Mouse (Mus musculus) urinary bladder, postnatal 0 days (tissue): ENCODE measurements around the gene Sde2. TPM values are rescaled to one million over a fixed set of nuclear protein-coding genes. Genes with fewer than 3 reads are reported as not detected.

ENCODE experiments used
- polyA plus RNA-seq: library from polyadenylated mRNA; unstranded; fragments of >200 nt; fragmentation: Nextera tagmentation; extraction: Ambion mirVana; gene quantifications from 2 replicates; pipeline ENCODE4 v1.2.1, GENCODE M21; 2015

Gene Sde2
- polyA plus RNA-seq: 18.6 and 19.4 TPM in 2 replicates

DNA sequence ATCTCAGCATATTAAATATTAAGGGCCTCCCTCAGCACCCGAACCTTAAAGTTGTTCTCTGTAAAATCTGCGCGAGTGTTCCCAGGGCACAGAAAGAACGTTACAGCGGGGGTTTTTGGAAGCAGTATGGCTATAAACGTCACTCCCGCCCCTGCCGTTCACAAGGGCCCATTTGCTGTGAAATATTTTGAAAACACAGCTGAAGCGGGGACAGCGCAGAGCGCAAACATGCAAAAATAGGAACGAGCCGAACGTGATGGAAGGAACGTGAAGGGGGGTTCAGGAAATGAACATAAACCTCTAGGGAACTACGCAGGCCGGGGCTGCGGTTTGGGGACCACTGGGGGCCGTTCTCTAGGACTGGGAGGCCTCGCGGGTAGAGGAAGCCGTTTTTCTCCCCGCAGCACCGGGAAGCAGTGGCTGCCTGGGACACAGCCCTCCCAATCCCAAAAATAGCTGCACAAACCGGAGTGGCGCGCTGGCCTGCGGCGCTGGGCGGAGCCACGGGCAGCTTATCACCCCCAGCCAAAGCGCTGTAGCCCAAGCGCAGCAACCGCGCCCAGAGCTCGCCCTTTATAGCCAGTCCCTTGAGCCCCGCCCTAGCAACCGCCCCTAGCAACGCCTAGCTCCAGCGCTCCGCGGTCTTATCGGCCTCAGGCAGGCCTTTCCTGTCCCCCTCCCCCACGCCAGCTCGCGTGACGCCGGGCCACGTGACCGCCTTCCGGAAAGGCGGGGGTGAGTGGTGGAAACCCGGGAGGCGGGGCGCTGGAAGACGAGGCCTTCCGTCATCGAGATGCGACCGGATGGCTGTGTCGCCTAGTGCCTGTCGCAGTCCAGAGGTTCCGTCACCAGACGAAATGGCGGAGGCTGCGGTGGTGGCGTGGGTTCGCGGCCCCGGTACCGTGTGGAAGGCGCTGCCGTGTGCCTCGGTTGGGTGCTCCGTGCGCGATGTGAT, at the start of gene Sde2:
TSS of gene Sde2 (plus strand) at position 812 of the 955 bp plus-strand sequence.

DNA sequence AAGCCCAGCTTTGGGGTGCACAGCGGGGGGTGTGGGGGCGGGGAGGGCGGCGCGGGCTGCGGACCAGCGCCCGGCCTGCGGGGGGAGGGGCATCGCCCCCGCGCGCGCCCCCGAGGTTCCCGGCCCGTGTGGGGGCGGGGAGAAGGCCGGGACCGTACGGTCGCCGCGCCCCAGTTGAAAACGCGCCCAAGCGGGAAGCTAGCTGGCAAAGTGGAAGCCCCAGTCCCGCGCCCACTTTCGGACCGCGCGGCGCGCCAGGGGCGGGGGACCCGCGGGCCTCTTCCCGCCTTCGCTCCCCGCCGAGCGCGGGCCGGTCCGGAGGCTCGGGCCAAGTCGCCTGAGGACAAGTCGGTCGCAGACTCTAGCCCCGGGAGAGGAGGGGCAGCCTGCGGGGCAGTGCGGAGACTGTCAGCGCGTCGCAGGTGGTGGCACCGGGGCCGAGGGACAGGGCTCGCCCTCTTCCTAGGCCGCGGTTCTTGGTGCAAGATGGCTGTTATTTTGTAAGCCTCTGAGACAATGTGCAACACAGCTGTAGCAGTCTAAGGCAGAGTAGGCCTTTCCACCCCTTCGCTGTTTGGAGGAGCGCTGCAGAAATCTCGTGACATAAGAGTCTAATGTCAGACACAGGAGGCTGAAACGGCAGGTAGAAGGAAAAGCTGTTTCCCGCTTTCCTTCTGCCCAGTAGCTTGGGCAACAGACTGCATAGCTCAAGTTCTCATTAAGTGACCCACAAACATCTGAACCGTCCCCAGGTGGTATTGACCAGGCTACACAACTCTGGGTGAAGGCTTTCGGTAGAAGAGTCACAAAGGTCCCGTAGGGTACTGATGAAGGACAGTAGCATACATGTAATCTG, 36.8 kb upstream of the Sde2 start, which contains the start of gene H3f3a:
TSS of gene H3f3a (minus strand) at position 59 of the 856 bp plus-strand sequence.

DNA sequence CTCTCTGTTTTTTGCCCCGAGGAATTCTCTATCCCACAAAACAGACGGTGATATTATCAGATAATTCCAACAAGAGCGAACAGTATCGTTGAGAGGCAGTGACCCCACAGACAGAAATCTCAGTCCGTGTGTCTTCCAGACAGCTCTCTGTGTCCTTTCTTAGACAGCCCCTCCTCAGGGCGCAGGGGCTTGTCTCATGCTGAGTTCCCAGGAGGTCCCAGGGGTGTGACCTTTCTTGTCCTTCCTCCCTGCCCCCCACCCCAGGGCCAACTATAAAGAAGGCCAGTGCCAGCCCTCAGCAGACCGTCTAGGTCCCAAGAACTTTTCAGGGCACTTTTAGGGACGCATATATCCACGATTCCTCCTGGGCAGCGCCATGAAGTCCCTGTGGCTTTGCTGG, 41.9 kb downstream of the Sde2 start, which contains the start of gene Lefty2:
TSS of gene Lefty2 (plus strand) at position 301 of the 400 bp plus-strand sequence.

DNA sequence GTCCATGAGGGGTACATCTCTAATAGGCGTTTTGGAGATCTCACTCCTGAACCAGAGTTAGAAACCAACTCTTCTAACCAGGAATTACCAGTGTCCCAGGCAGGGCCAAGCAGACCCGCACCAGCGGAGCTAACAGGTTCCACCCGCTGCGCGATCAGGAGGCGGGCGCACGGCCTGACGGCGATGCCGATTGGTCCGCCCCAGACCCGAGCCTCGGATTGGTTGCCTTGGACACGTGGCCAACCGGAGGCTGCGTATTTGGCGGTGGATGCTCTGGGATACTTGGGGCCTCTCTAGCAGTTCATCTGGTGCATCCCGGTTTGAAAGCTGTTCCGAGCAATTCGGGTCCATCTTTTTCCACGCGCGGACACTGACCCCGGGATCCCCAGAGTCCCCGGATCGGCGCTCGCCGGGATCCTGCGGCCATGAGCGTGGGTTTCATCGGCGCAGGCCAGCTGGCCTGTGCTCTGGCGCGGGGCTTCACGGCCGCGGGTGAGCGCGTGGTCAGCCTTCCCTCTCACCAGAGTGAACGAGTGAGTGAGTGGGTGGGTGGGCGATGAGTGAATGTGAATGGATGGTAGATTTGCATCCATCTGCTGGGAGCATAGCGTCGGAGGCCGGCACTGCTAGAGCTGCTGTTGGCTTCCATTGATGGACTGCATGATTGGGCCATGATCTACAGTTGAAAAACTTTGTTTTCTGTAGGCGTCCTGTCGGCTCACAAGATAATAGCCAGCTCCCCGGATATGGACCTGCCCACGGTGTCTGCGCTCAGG, 53.3 kb downstream of the Sde2 start, which contains the start of gene Pycr2:
TSS of gene Pycr2 (plus strand) at position 255 of the 776 bp plus-strand sequence.

Other genes with a start within 250 kb of the Sde2 start
- gene Lin9, start 210.0 kb upstream of the Sde2 start, polyA plus RNA-seq: 3.7 and 4.3 TPM in 2 replicates
- 0.11 TPM in 1 of 2 replicates, not detected in the other for gene Mixl1, start 154.1 kb upstream of the Sde2 start, polyA plus RNA-seq
- gene Acbd3, start 125.1 kb upstream of the Sde2 start, polyA plus RNA-seq: 20.0 and 23.1 TPM in 2 replicates
- 1,358 and 1,510 TPM in 2 replicates for gene H3f3a, start 37.2 kb upstream of the Sde2 start, polyA plus RNA-seq
- gene Lefty2, start 42.0 kb downstream of the Sde2 start, polyA plus RNA-seq: 0.22 and 0.23 TPM in 2 replicates
- 49.6 and 51.7 TPM in 2 replicates for gene Pycr2, start 53.2 kb downstream of the Sde2 start, polyA plus RNA-seq
- 5.5 and 7.8 TPM in 2 replicates for gene Lefty1, start 83.9 kb downstream of the Sde2 start, polyA plus RNA-seq
- 29.7 and 31.1 TPM in 2 replicates for gene Tmem63a, start 91.2 kb downstream of the Sde2 start, polyA plus RNA-seq
- 15.2 and 17.4 TPM in 2 replicates for gene Ephx1, start 169.8 kb downstream of the Sde2 start, polyA plus RNA-seq
- gene 9130409I23Rik, start 200.1 kb downstream of the Sde2 start, polyA plus RNA-seq: 0.30 and 0.37 TPM in 2 replicates